Mouse (Mus musculus) stomach, embryonic 15.5 days (tissue): ENCODE results near the gene Slc7a14. TPM values are rescaled to one million over a fixed set of nuclear protein-coding genes. Genes with fewer than 3 reads are reported as not detected.
A peak's percentile ranks its signal among the peaks of the same experiment; 100 is the strongest.

Experiments used
- ATAC-seq: fragments of 200-750 bp; cut with Nextera tagmentation; 2 replicates; pipeline ENCODE4 v1.8.0; 2017; ENCODE audit warnings: low read depth, moderate number of reproducible peaks, moderate TSS enrichment; ENCODE audit not compliant: insufficient read depth, low FRiP score
- H3K27ac ChIP-seq: fragments of 300-500 bp; sonication (generic); 2 replicates; pipeline ENCODE4 v1.5.1; 2015; ENCODE audit warnings: mild to moderate bottlenecking, inconsistent platforms
- H3K27me3 ChIP-seq: fragments of 300-500 bp; sonication (generic); replicated peaks from 2 replicates; pipeline ENCODE4 v1.6.1; 2015; ENCODE audit warnings: inconsistent platforms
- H3K36me3 ChIP-seq: fragments of 300-500 bp; sonication (generic); 2 replicates; pipeline ENCODE4 v1.6.1; 2015; ENCODE audit warnings: inconsistent platforms
- H3K4me1 ChIP-seq: fragments of 300-500 bp; sonication (generic); 2 replicates; pipeline ENCODE4 v1.6.1; 2015; ENCODE audit warnings: inconsistent platforms
- H3K4me2 ChIP-seq: fragments of 300-500 bp; sonication (generic); 2 replicates; pipeline ENCODE4 v1.6.1; 2015; ENCODE audit warnings: mild to moderate bottlenecking, inconsistent platforms
- H3K4me3 ChIP-seq: fragments of 300-500 bp; sonication (generic); replicated peaks from 2 replicates; pipeline ENCODE4 v1.5.1; 2015; ENCODE audit warnings: inconsistent platforms
- H3K9ac ChIP-seq: fragments of 300-500 bp; sonication (generic); 2 replicates; pipeline ENCODE4 v1.6.1; 2015; ENCODE audit warnings: inconsistent platforms
- H3K9me3 ChIP-seq: fragments of 300-500 bp; sonication (generic); 2 replicates; pipeline ENCODE4 v1.6.1; 2016; ENCODE audit warnings: inconsistent platforms
- WGBS: fragments of 180-500 bp; shearing (Covaris S2); methylation state at CpG from one replicate; pipeline ENCODE4 v1.1.7; 2015; 5-methylcytosine and 5-hydroxymethylcytosine counted together
- polyA plus RNA-seq: library from polyadenylated mRNA; unstranded; fragments of >200 nt; fragmentation: Nextera tagmentation; extraction: Ambion mirVana; gene quantifications from 2 replicates; pipeline ENCODE4 v1.2.1, GENCODE M21; 2015

Slc7a14 gene
- polyA plus RNA-seq = 1.0 and 1.1 TPM in 2 replicates

DNA sequence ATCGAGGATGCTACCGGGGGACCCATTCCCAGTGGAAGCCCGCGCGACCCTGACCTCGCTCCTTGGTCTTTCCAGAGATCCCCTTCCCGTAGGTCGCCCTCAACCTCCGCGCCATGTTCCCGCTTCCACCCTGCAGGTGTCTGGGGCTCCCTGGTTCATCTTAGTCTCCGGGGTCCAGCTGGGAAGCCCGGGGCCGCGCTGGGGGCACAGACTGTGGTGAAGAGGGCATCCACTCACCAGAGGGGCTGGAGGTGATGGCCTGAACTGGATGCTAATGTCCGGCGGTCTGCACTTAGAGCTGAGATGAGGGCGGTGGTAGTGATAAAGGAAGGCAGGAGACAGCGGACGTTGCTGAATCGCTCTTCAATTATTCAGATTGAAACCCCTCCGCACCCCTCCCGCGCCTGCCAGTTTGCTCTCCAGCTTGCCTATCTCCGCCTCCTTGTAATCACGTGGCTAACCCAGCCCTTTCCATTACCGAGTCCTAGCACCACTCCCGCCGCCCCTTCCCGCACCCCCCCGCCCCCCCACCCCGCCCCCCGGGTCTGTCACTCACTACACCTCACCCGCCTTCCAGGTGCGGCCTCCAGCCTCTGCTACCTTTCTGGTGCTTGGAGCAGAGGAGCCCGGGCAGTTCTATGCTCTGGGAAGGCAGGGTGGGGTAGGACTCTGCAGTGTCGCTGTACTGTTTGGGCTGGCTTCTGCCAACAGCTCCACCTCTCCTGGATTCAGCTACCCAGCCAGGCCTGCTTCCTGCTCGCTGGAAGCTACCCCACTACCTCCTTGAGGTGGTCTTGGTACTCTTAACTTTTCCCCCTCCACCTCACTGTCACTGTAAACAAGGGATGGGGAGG is at the start of gene Slc7a14:
Gene Slc7a14, minus strand, starts transcription at position 445 of the 854 bp plus-strand sequence.
- H3K9ac ChIP-seq = no peak within 1 kb of the TSS
- peaks cover 17% of the 10 kb centered on the region for H3K27me3 ChIP-seq
- no peak within 1 kb of the TSS for H3K27ac ChIP-seq
- no peaks in the 10 kb centered on the region for H3K4me1 ChIP-seq
- H3K9me3 ChIP-seq = no peaks in the 10 kb centered on the region
- no peak for ATAC-seq
- H3K36me3 ChIP-seq = no peaks in the 10 kb centered on the region
- H3K4me2 ChIP-seq = peak within 1 kb of the TSS; percentile 19; the same call in 1 of the 2 replicates
- WGBS = 3% methylated on average over 32 of the region's 38 CpGs
- peak within 1 kb of the TSS; percentile 22 for H3K4me3 ChIP-seq

DNA sequence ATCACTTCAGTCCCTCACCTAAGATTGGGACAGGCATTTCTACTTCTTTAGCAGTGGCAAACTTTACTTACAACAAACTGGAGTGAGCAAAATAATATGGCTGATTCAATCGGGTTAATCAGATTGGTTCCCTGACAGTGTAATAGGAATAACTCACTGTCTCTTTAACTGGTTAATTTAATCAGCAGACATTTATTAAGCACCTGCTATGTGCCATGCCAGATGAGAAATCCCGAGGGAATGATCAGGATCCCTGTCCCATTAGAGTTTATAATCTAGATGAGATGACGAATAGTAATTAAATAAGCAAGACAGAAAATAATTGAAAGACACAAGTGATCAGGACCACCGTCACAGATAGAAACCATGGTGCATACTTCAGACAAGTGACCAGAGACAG is 36.4 kb upstream of the Slc7a14 start:
- 76% methylated on average over 4 of the region's 4 CpGs for WGBS
- H3K4me2 ChIP-seq = no peak overlapping the region

DNA sequence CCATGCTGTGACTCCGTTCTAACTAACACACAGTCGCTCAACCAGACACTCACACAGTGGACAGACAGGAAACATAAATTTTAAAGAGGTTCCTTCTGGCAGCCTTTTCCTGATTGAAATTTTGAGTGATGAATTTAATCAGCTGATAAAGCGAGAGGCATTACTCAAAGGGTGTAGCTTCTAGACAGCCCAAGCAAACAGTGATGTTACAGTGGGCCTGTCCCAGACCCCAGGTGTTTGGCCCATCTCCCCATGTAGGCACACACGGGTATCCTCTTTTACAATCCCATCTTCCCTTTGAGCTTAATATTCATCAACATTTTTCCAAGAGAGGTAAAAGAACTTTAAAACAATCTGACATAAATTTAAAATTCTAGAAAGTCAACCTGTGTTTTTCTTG is 35.6 kb upstream of the Slc7a14 start:
- no peak overlapping the region for H3K9ac ChIP-seq
- H3K9me3 ChIP-seq = no peaks in the 10 kb centered on the region
- no peak for ATAC-seq
- no peak overlapping the region for H3K4me2 ChIP-seq
- no peak overlapping the region for H3K27ac ChIP-seq
- no peaks in the 10 kb centered on the region for H3K4me1 ChIP-seq
- no peak overlapping the region for H3K4me3 ChIP-seq
- no peaks in the 10 kb centered on the region for H3K36me3 ChIP-seq
- WGBS = 46% methylated on average over 4 of the region's 4 CpGs
- H3K27me3 ChIP-seq = no peaks in the 10 kb centered on the region

More for the DNA sequence above, 36.4 kb upstream of the Slc7a14 start:
- no peak for ATAC-seq
- H3K9ac ChIP-seq = no peak overlapping the region
- no peaks in the 10 kb centered on the region for H3K9me3 ChIP-seq
- no peaks in the 10 kb centered on the region for H3K27me3 ChIP-seq
- no peaks in the 10 kb centered on the region for H3K36me3 ChIP-seq
- H3K4me1 ChIP-seq = no peaks in the 10 kb centered on the region
- no peak overlapping the region for H3K4me3 ChIP-seq
- no peak overlapping the region for H3K27ac ChIP-seq

DNA sequence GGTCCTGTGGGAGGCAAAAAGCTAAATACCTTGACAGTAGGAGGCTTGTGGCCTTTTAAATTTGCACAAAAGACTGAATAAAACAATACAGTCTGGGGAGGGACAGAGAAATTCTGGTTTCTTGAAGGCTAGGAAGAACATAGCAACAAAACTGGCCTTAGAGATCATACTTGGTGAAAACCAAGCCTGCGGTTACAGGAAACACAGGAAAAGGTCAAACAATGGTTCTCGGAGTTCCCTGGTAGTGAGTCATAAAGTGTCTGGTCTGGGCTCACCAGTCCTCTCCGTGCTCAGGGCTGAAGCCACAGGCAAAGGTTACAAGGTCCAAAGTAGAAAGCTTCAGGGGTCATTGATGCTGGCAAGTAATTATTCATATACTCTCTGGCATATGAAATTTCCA is 29.1 kb upstream of the Slc7a14 start:
- Histone ChIP-seq H3K4me1 (no peaks in the 10 kb centered on the region), H3K4me2 (no peak overlapping the region), H3K9me3 (no peaks in the 10 kb centered on the region), H3K27ac (no peak overlapping the region), H3K4me3 (no peak overlapping the region), H3K27me3 (no peaks in the 10 kb centered on the region), H3K9ac (no peak overlapping the region), H3K36me3 (no peaks in the 10 kb centered on the region)
- no peak for ATAC-seq
- WGBS = 73% methylated on average over 3 of the region's 3 CpGs

DNA sequence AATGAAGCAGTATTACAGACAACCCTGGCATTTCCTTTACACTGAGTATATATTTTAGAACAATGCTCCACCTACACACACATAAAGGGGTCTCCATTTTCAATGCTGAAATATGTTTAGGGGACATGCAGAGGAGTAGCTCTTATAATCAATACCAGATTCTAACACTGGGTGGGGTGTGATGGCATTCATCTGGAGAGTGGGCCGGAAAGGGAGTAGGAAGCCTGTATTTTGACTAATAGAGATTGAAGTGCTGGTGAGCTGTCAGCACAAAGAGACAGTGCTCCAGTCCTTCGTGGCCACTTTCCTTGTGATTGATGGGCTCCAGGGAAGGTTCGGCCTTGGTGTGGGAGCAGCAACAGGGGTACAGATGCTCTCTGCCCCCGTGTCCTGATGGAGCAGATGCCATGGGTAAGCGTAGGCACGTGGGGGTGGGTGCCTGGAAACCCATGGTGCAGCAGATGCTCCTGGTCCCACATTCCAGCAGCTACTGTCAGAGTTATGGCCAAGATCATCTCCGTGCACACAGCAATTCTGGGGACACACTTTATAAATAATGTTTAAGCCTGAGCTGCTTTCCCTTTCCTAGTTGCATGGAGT is 18.2 kb upstream of the Slc7a14 start:
- H3K9me3 ChIP-seq = no peaks in the 10 kb centered on the region
- no peak overlapping the region for H3K4me3 ChIP-seq
- H3K4me1 ChIP-seq = no peaks in the 10 kb centered on the region
- H3K9ac ChIP-seq = no peak overlapping the region
- 58% methylated on average over 7 of the region's 7 CpGs for WGBS
- ATAC-seq = no peak
- H3K4me2 ChIP-seq = no peak overlapping the region
- H3K36me3 ChIP-seq = no peaks in the 10 kb centered on the region
- no peaks in the 10 kb centered on the region for H3K27me3 ChIP-seq
- no peak overlapping the region for H3K27ac ChIP-seq

DNA sequence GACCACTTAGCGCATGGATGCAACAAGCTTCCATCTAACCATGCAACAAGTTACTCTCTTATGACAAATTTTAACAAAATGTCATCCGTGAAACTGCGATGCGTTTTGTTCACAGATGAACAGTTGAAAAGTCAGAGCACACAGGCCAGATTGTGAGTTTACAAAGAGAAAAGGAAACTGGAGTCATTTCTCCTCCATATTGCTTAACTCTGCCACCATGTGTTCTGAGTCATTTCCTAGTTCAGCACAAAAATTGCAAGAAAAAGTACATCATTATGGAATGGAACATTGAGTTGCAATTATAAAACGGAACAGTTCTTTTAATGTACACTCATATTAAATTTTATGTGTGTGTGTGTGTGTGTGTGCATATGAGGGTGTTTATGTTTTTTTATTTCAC is 17.6 kb upstream of the Slc7a14 start:
- Histone ChIP-seq H3K4me3 (no peak overlapping the region), H3K27me3 (no peaks in the 10 kb centered on the region), H3K9me3 (no peaks in the 10 kb centered on the region), H3K4me2 (no peak overlapping the region), H3K27ac (no peak overlapping the region), H3K4me1 (no peaks in the 10 kb centered on the region), H3K9ac (no peak overlapping the region), H3K36me3 (no peaks in the 10 kb centered on the region)
- no peak for ATAC-seq
- WGBS = 92% methylated on average over 5 of the region's 5 CpGs

DNA sequence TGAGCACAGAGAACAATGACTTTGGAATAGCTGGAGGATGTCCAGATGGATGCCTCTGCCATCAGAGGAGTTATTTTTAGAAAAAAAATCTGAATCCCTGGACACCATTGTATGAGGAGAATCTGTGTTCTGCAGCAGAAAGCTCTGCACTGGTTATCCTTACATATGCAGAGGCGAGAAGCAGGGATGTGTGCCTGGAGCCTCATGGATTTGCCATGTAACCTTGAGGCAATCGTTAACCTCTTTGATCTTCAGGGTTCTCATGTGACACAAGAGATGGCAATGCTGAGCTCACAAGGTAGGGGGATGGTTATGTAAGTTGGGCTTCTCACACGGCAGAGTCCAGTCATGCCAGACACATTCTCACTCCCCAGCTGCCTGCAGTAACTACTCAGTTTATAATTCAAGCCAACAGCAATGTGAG is 14.1 kb upstream of the Slc7a14 start:
- H3K9me3 ChIP-seq = no peaks in the 10 kb centered on the region
- no peaks in the 10 kb centered on the region for H3K4me1 ChIP-seq
- WGBS = 57% methylated on average over 3 of the region's 3 CpGs
- ATAC-seq = no peak
- no peaks in the 10 kb centered on the region for H3K27me3 ChIP-seq
- H3K36me3 ChIP-seq = no peaks in the 10 kb centered on the region
- no peak overlapping the region for H3K27ac ChIP-seq
- no peak overlapping the region for H3K4me3 ChIP-seq
- no peak overlapping the region for H3K4me2 ChIP-seq
- H3K9ac ChIP-seq = no peak overlapping the region

DNA sequence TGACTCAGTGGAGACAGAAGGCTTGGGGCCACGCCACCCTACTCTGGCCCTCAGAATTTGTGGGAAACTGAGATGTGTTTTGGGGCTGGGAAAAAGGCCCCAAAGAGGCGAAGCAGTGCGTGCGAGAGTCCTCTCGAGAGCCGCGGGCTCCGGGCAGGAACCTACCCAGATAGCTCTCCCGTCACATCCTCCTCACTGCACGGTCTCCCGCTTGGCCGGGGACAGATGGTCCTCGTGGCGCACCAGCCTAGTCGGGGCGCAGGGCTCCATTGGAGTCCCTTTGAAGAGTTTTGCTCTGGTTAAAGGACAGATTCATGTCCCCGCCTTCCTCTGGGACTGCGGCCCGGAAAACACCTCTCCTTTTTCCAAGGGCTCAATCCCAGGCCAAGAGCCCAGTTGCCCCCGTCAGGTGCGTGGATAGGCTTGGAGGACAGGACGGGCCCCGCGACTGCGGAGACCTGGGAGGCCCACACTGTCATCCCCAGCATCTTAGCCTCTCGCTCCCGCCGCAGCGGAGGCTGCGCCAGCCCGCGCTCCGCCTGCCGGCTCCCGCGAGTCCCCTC is 726 bp downstream of the Slc7a14 start:
- peak overlapping the region; percentile 22 for H3K4me3 ChIP-seq
- peak overlapping the region; percentile 19; the same call in 1 of the 2 replicates for H3K4me2 ChIP-seq
- no peaks in the 10 kb centered on the region for H3K36me3 ChIP-seq
- no peak overlapping the region for H3K27ac ChIP-seq
- no peak overlapping the region for H3K9ac ChIP-seq
- H3K4me1 ChIP-seq = no peaks in the 10 kb centered on the region
- H3K9me3 ChIP-seq = no peaks in the 10 kb centered on the region
- 2% methylated on average over 36 of the region's 36 CpGs for WGBS
- H3K27me3 ChIP-seq = peaks cover 17% of the 10 kb centered on the region
- ATAC-seq = no peak

DNA sequence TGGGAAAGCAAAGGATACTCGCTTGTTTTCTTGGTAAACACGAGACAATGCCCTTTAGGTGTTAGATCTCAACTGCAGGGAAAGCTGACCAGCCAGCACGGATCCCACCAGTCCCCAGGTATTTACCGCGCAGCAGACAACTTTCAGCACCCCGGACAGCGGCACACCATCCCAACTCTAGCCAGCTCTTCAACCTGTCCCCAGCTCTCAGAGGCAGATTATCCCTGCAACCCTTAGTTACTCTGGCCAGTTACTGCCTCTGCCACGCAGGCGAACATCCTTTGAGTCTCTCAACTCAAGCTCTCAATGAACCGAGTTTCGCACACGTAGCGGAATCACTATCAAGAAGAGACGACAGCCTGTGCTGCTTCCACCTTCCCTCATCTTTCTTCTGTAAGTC is 1.3 kb downstream of the Slc7a14 start:
- Histone ChIP-seq H3K4me1 (no peaks in the 10 kb centered on the region), H3K27me3 (peaks cover 17% of the 10 kb centered on the region), H3K4me3 (no peak overlapping the region), H3K36me3 (no peaks in the 10 kb centered on the region), H3K27ac (no peak overlapping the region), H3K9me3 (no peaks in the 10 kb centered on the region), H3K9ac (no peak overlapping the region), H3K4me2 (no peak overlapping the region)
- no peak for ATAC-seq
- 3% methylated on average over 14 of the region's 14 CpGs for WGBS

DNA sequence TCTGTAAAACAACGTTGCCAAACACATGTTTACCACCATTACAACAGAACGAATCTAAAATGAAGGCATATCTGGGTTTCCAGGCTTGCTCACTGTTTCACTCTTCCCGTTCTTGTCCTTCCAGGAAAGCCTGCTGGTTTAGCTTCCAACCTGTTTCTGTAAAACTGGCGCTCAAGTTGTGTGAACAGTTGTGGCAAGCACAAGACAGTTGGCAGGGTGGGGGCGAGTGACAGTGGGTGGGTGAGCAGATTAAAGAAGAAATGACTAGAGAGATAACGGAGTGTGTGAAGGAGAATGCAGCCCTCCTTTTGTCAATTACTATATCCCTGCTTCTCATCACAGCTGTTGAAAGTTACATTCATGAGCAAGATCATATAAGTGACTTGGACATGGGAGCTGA is 2.2 kb downstream of the Slc7a14 start:
- H3K4me3 ChIP-seq = no peak overlapping the region
- no peak for ATAC-seq

DNA sequence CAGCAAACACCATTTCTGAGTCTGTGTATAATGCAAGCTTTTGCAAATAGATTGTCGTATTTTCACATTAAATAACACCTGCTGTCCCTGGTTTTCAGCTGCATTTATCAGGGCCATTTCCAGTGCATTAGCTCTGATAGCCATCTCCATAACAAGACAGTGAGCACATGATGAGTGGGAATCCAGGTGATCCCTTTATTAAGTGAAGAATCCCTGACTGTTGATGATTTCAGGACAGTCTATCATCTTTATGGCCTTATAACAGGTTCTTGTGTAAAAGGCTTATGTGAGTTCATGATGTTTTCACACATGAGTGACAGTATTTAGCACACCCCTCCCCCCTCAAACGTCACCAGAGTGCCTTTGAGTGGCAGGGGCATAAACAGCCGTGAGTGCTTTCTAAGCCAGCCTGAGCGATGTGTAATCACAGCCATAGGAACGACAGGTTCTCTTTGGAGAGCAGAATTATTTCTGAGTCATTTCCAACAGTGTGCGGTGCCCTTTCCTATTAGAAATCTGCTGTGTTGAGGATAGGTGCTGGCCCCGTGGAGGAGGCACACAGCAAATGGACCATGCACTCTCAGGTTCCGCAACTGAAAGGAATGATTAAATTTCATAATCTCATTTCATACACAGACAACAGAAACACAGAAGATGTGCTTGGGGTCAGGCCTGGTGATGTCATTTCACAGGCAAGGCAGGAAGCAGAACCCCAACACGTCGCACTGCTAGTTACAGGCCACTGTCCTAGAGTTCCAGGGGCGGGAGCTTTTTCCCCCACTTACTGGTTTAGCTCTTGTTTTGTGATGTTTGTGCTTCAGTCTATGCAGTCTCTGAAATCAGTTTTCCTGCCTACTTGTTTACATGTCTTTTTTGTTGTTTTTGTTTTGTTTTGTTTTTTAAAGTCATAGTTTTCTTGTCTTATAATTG is 18.2 kb downstream of the Slc7a14 start:
- no peaks in the 10 kb centered on the region for H3K9me3 ChIP-seq
- no peak; the same call in 1 of the 2 replicates for ATAC-seq
- no peak overlapping the region for H3K9ac ChIP-seq
- no peak overlapping the region for H3K4me2 ChIP-seq
- no peaks in the 10 kb centered on the region for H3K4me1 ChIP-seq
- no peaks in the 10 kb centered on the region for H3K27me3 ChIP-seq
- no peak overlapping the region for H3K4me3 ChIP-seq
- no peak overlapping the region for H3K27ac ChIP-seq
- H3K36me3 ChIP-seq = no peaks in the 10 kb centered on the region
- WGBS = 37% methylated on average over 11 of the region's 11 CpGs

More for the DNA sequence above, 2.2 kb downstream of the Slc7a14 start:
- Histone ChIP-seq H3K4me2 (no peak overlapping the region), H3K27me3 (peaks cover 17% of the 10 kb centered on the region), H3K9me3 (no peaks in the 10 kb centered on the region), H3K9ac (no peak overlapping the region), H3K36me3 (no peaks in the 10 kb centered on the region), H3K4me1 (no peaks in the 10 kb centered on the region), H3K27ac (no peak overlapping the region)
- 80% methylated on average over 6 of the region's 6 CpGs for WGBS
